Mouse (Mus musculus) ES-E14 (cell line): ENCODE results near the gene Zfp266. TPM values are rescaled to one million over a fixed set of nuclear protein-coding genes. Genes with fewer than 3 reads are reported as not detected.

Experiments
- DNase-seq: peaks from one replicate; pipeline ENCODE4 v3.0.0-alpha.2; 2013; ENCODE audit warnings: low read depth, low spot score
- H3K27ac ChIP-seq: 2 replicates; pipeline ENCODE4 v1.5.1; 2012; ENCODE audit warnings: low read depth, mild to moderate bottlenecking, low read length, moderate library complexity, mixed read lengths; ENCODE audit not compliant: poor library complexity, insufficient read depth, severe bottlenecking
- H3K36me3 ChIP-seq: 2 replicates; pipeline ENCODE4 v1.6.1; 2012; ENCODE audit warnings: mild to moderate bottlenecking, low read length, moderate library complexity, mixed read lengths; ENCODE audit not compliant: control insufficient read depth, poor library complexity, insufficient read depth, severe bottlenecking
- H3K4me1 ChIP-seq, 2 experiments: fragments of 150-350 bp in 1 of 2; sonication (generic) in 1 of 2; 2 replicates each; pipeline ENCODE4 v1.6.1; 2012; ENCODE audit warnings: low read length in 2 of 2, mild to moderate bottlenecking in 1 of 2, mixed read lengths in 1 of 2; ENCODE audit not compliant: control insufficient read depth in 2 of 2, insufficient read depth in 2 of 2, poor library complexity in 1 of 2
- H3K4me3 ChIP-seq, 2 experiments: fragments of 150-350 bp in 1 of 2; sonication (generic) in 1 of 2; 2 replicates each; pipeline ENCODE4 v1.5.1; 2012; ENCODE audit warnings: low read length in 2 of 2, low read depth in 1 of 2, mild to moderate bottlenecking in 1 of 2, mixed read lengths in 1 of 2; ENCODE audit not compliant: insufficient read depth in 1 of 2, poor library complexity in 1 of 2, severe bottlenecking in 1 of 2
- H3K9ac ChIP-seq: 2 replicates; pipeline ENCODE4 v1.6.1; 2012; ENCODE audit warnings: low read depth, mild to moderate bottlenecking, low read length, mixed read lengths; ENCODE audit not compliant: poor library complexity, insufficient read depth, severe bottlenecking
- H3K9me3 ChIP-seq: fragments of 150-350 bp; sonication (generic); 2 replicates; pipeline ENCODE4 v1.6.1; 2012; ENCODE audit warnings: low read depth, mild to moderate bottlenecking, low read length; ENCODE audit not compliant: control insufficient read depth, insufficient read depth
- CHD2 ChIP-seq: IDR thresholded peaks from 2 replicates; pipeline ENCODE4 v1.6.1; 2014; ENCODE audit warnings: mild to moderate bottlenecking, low read depth, low read length, inconsistent platforms
- HCFC1 ChIP-seq: IDR thresholded peaks from 2 replicates; pipeline ENCODE4 v1.6.1; 2012; ENCODE audit warnings: low read length, inconsistent platforms, borderline replicate concordance; ENCODE audit not compliant: insufficient read depth
- MAFK ChIP-seq: IDR thresholded peaks from 2 replicates; pipeline ENCODE4 v1.6.1; 2014; ENCODE audit warnings: mild to moderate bottlenecking, low read depth, low read length, inconsistent platforms; ENCODE audit not compliant: insufficient read depth
- ZC3H11A ChIP-seq: IDR thresholded peaks from 2 replicates; pipeline ENCODE4 v1.6.1; 2012; ENCODE audit warnings: low read depth, mild to moderate bottlenecking, inconsistent platforms, low read length, borderline replicate concordance
- ZNF384 ChIP-seq: IDR thresholded peaks from 2 replicates; pipeline ENCODE4 v1.6.1; 2012; ENCODE audit warnings: low read depth, low read length, inconsistent platforms
- in situ Hi-C, 2 experiments: fragments of 600-800 bp; cut with MboI; formaldehyde crosslinking; loops; one replicate each; pipeline ENCODE4 v1.15.1; 2025; ENCODE audit warnings: low sequenced_read_pairs in 2 of 2, inconsistent platforms in 1 of 2; ENCODE audit not compliant: unreplicated experiment in 2 of 2
- total RNA-seq: library from RNA; depleted of rRNA; stranded (reverse); fragments of 300-350 nt; gene quantifications from 2 replicates; pipeline ENCODE4 v1.2.3, GENCODE M21; 2012

Gene Zfp266
- total RNA-seq, 1 experiment = 48.0 TPM

GRCm38 (mm10) chr9:20489536-20489935 is 31.7 kb downstream of the Zfp266 start:
- H3K4me1 ChIP-seq = no peaks in the 10 kb centered on the region
- H3K4me3 ChIP-seq = no peak overlapping the region
- no peak overlapping the region for H3K27ac ChIP-seq
- no peaks in the 10 kb centered on the region for H3K9me3 ChIP-seq
- peaks cover 3% of the 10 kb centered on the region; the same call in 1 of the 2 replicates for H3K36me3 ChIP-seq
- in situ Hi-C loops = no loop called here
- H3K9ac ChIP-seq = no peak overlapping the region
- no peak for TF ChIP-seq CHD2
- TF ChIP-seq ZNF384 = no peak
- no peak for TF ChIP-seq HCFC1
- TF ChIP-seq ZC3H11A = no peak
- TF ChIP-seq MAFK = no peak
- DNase-seq = no peak

GRCm38 (mm10) chr9:20479396-20479795 is 41.8 kb downstream of the Zfp266 start:
- in situ Hi-C loops = no loop called here
- TF ChIP-seq ZC3H11A (no peak), ZNF384 (no peak), CHD2 (no peak), MAFK (no peak), HCFC1 (no peak)
- Histone ChIP-seq H3K9me3 (no peaks in the 10 kb centered on the region), H3K27ac (no peak overlapping the region), H3K4me1 (no peaks in the 10 kb centered on the region), H3K4me3 (no peak overlapping the region), H3K9ac (no peak overlapping the region), H3K36me3 (no peaks in the 10 kb centered on the region; the same call in 1 of the 2 replicates)
- no peak for DNase-seq

GRCm38 (mm10) chr9:20476632-20477031 is 44.6 kb downstream of the Zfp266 start:
- DNase-seq = no peak
- no peak for TF ChIP-seq HCFC1
- no peak for TF ChIP-seq ZC3H11A
- H3K4me1 ChIP-seq = no peaks in the 10 kb centered on the region
- H3K36me3 ChIP-seq = no peaks in the 10 kb centered on the region
- H3K9me3 ChIP-seq = no peaks in the 10 kb centered on the region
- no peak overlapping the region for H3K4me3 ChIP-seq
- H3K27ac ChIP-seq = no peak overlapping the region
- in situ Hi-C loops = no loop called here
- H3K9ac ChIP-seq = no peak overlapping the region

GRCm38 (mm10) chr9:20466761-20467442 is 54.3 kb downstream of the Zfp266 start:
- peak; percentile 57 for DNase-seq
- H3K4me1 ChIP-seq = no peaks in the 10 kb centered on the region
- no peak overlapping the region for H3K4me3 ChIP-seq
- TF ChIP-seq ZNF384 (no peak), HCFC1 (no peak), CHD2 (no peak), MAFK (no peak), ZC3H11A (peak; percentile 85)
- no peaks in the 10 kb centered on the region; the same call in 1 of the 2 replicates for H3K36me3 ChIP-seq
- H3K9ac ChIP-seq = no peak overlapping the region
- H3K27ac ChIP-seq = no peak overlapping the region
- no peaks in the 10 kb centered on the region for H3K9me3 ChIP-seq
- in situ Hi-C loops = loop anchor here in 1 of 2 experiments (25.0 kb wide), 1 partner anchor 170 kb away; the partner anchor contains the start of genes Fbxl12 and Ubl5
